Mouse (Mus musculus) limb, embryonic 13.5 days (tissue): ENCODE measurements around the gene Klhl5. TPM values are rescaled to one million over a fixed set of nuclear protein-coding genes. Genes with fewer than 3 reads are reported as not detected.

ENCODE experiments used
- polyA plus RNA-seq: library from polyadenylated mRNA; unstranded; fragments of >200 nt; fragmentation: Nextera tagmentation; extraction: Ambion mirVana; gene quantifications from 2 replicates; pipeline ENCODE4 v1.2.1, GENCODE M21; 2015

The Klhl5 gene
- polyA plus RNA-seq, 1 experiment from 2014 or later = 20.8 TPM

Other genes starting within 250 kb of the Klhl5 start
- gene Tlr1, start 174.0 kb upstream of the Klhl5 start, polyA plus RNA-seq = 0.64 and 1.4 TPM in 2 replicates
- 0.97 and 1.4 TPM in 2 replicates for gene Tlr6, start 147.4 kb upstream of the Klhl5 start, polyA plus RNA-seq
- gene Fam114a1, start 137.5 kb upstream of the Klhl5 start, polyA plus RNA-seq = 59.2 and 62.9 TPM in 2 replicates
- gene Tmem156, start 15.4 kb upstream of the Klhl5 start, polyA plus RNA-seq = 0.33 and 0.42 TPM in 2 replicates
- gene Wdr19, start 92.2 kb downstream of the Klhl5 start, polyA plus RNA-seq = 11.0 and 11.3 TPM in 2 replicates
- gene Rfc1, start 228.1 kb downstream of the Klhl5 start, polyA plus RNA-seq = 120 and 125 TPM in 2 replicates
- gene Klb, start 240.8 kb downstream of the Klhl5 start, polyA plus RNA-seq = 0.08 TPM in 1 of 2 replicates, not detected in the other